In genomic region chr10:84329822-84330221, GRCm38 (mm10) we compare ENCODE assay signal across 16 mouse cellular contexts.
"Had no signal": no experiment of that assay in that cellular context is flagged by ENCODE, and none has a peak within 500 bp of the region (broad histone marks: within the 10 kb centered on the region; RNA-seq: fewer than 3 reads in every experiment).

No protein-coding gene starts in this region.

- H3K36me3 ChIP-seq: midbrain, embryonic 13.5 days; midbrain, embryonic 15.5 days; neural tube, embryonic 12.5 days; stomach, embryonic 15.5 days had no signal

- H3K9ac ChIP-seq: liver, embryonic 14.5 days; lung, embryonic 14.5 days; midbrain, embryonic 13.5 days; midbrain, embryonic 15.5 days; neural tube, embryonic 12.5 days; stomach, embryonic 15.5 days had no signal

- H3K4me1 ChIP-seq: megakaryocyte, embryonic 14.5 days; midbrain, embryonic 13.5 days; midbrain, embryonic 15.5 days; neural tube, embryonic 12.5 days; stomach, embryonic 15.5 days had no signal

- H3K4me2 ChIP-seq: lung, embryonic 14.5 days; midbrain, embryonic 13.5 days; midbrain, embryonic 15.5 days; neural tube, embryonic 12.5 days; stomach, embryonic 15.5 days had no signal

- H3K4me3 ChIP-seq: megakaryocyte, embryonic 14.5 days; midbrain, embryonic 13.5 days; midbrain, embryonic 15.5 days; neural tube, embryonic 12.5 days; stomach, embryonic 15.5 days had no signal

- ATAC-seq: midbrain, embryonic 13.5 days; midbrain, embryonic 15.5 days had no signal

- DNase-seq: lung, adult 18-20 months; lung, embryonic 14.5 days; lung, postnatal 10 days; lung, postnatal 36 days; right cerebral cortex, postnatal 14 days; thymus, adult 2 months; thymus, postnatal 25 days; thymus, postnatal 4 days had no signal

- H3K27me3 ChIP-seq: midbrain, embryonic 13.5 days; midbrain, embryonic 15.5 days; neural tube, embryonic 12.5 days; stomach, embryonic 15.5 days had no signal

- H3K27ac ChIP-seq: liver, embryonic 14.5 days; macrophage; midbrain, embryonic 13.5 days; midbrain, embryonic 15.5 days; neural tube, embryonic 12.5 days; stomach, embryonic 15.5 days; stomach, postnatal 0 days had no signal

- H3K9me3 ChIP-seq: midbrain, embryonic 13.5 days; midbrain, embryonic 15.5 days; stomach, embryonic 15.5 days had no signal
